Mouse (Mus musculus): ENCODE measurements around the gene Acad12.
"Not testable (repeated sequence)": the region's sequence is repeated elsewhere in the genome, so short reads cannot be mapped to it uniquely, and the experiment has no call there.

Gene Acad12

DNA sequence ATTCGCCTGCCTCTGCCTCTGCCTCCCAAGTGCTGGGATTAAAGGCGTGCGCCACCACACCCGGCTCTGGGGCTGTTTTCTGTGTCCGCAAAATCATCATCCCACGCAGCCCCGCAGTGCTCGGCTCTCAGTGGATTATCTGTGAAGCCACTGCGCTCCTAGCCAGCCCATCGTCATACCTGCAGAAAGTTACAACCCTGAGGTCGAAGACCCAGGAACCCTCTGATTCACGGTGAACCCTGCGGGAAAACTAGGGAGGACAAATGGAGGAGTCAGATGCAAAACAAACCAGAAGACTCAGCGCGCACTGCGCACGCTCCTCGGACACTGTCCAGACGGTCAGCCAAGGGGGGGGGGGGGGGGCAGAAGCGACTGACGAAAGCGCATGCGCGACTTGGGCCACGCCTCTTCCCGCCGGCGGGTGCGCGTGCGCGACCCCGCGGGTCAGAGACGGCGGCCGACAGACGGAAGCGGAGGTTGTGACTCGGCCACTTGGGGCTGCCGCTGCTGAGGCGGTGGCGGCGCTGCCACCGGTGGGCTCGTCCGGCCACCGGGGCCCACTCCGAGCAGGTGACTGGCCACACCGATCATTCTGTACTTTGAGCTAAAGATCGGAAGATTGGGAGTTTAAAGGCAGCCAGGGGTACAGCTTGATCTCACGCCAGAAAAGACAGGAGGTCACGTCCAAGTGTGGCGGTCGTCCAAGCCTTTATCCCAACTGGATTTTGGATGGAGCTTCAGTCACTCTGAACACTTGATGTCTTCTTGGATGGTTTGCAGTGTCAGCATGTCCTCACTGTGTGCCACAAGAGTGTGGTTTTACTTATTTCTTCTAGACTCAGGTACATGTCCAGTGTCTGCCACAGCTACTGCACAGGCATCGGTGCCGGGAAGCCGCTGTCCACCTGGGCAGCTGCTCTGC, at the start of gene Acad12:
Acad12 (minus strand) TSS at position 347 of the 922 bp plus-strand sequence.
- peak; percentile 95 for DNase-seq (ENCODE audit: low spot score)

DNA sequence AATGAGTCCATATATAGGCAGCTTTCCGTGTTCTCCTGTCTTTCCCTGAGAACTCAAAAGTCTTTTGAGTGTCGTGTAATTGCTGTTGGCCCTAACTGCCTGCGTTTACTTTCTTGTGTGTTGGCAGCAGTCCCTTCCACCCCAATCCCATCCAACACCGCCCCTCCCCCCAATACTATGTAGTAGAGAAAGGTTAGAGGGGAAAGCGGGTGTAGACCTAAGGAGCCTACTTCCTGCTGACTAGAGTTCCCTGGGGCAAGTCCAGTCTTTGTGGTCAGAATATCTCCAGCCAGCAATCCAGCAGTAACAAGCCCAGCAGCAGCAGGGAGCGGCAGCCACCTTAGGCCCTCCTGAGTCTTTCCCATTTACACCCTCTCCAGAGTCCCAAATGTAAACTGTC, 49.7 kb upstream of the Acad12 start:
- DNase-seq (ENCODE audit: low spot score), result no peak

DNA sequence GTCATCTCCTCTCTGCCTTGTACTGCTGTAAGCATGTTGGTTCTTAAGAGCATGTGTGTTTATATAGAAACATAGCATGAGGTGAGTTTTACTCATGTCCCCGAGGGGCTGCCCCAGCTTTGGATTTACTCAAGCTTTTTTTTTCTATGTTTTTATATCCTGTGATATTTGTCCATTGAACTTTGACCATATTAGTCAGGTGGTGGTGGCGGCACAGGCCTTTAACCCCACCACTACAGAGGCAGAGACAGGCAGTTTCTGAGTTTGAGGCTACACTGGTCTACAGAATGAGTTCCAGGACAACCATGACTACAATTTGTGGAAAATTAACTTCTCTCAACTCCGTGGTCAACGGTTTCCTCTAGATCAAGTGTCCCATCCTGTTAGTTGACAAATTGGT, 48.3 kb upstream of the Acad12 start:
- no peak for DNase-seq (ENCODE audit: low spot score)

DNA sequence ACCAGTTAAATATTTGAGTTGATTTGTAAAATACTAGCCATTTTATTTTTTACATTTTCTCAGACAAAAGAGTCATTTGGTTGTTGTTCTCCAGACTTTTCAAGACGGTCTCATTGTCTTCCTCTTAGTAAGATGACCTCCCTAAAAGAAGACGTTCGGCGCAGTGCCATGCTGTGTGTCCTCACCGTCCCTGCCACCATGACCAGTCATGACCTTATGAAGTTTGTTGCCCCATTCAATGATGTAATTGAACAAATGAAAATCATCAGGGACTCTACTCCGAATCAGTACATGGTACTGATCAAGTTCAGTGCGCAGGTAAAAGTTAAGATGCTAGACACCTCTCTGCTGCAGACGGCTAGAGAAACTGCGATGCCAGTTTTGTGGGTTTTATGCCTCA, 46.2 kb upstream of the Acad12 start:
- no peak for DNase-seq (ENCODE audit: low spot score)

DNA sequence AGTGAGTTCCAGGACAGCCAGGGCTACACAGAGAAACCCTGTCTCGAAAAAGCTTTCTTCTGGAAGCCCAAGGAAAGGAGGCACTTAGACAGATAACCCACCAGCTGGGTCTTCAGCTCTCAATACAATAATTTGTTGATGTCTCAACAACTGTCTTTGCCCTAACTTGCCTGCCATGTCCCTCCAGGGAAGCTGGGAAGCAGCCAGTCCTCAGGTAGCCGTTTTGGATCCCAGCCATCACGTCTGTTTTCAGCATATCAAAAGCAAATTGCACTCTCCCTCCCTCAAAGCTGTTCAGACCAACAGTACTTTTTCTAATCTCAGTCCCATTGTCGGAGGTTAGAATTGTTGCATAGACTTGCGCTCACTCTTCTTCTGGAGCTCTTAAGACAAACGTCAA, 45.3 kb upstream of the Acad12 start:
- no peak for DNase-seq (ENCODE audit: low spot score)

DNA sequence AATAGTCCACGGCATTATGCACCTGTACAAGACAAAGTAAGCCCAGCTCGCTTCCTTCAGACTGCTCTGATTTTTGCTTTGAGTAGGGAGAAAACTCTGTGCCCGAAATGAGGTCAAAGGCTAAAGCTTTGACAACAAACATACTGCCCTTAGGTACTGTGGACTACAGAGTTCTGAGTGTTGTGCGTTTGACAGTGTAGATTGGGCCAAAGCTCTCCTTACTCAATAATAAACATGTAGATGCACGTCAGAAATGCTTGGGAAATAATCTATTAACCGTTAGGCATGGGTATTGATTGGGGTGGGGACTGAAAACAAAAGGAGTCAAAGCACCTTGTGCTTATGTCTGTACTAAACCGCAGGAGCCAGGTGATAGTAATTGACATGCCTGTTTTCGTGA, 44.7 kb upstream of the Acad12 start:
- DNase-seq (ENCODE audit: low spot score), result no peak

DNA sequence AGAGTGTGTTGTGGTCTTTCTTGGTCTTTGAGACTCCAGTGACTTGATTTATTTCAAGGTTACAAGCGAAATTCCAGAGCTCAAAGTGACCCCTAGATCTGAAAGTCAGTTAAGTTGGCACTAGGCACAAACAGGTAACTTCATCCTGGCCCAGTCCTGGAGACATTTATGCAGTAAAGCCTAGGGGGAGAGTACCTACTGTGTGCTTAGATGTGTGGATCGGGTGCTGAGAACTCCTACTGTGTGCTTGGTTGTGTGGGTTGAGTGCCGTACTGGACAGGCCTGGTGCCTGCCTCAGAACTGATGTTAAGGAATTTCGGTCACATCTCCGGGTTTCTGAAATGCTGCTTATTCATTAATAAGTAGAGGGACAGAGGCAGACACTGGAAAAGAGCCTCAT, 42.8 kb upstream of the Acad12 start:
- DNase-seq (ENCODE audit: low spot score), result no peak

DNA sequence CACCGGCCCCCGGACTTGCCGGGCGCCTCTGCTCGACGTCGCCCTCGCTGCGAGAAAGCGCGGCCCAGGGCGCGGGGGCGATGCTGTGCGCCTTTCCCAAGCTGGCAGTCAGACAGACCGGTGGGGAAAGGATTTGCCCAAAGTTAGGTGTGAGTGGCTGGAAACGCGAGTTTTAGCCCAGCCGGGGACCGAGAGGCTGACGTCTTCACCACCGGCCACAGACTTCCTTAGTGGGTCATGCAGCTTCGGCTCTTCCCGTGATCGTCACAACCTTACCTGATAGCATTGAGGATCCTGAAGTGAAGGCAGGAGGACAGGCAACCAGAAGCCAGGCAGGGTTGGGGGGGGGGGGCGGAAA, 42.1 kb upstream of the Acad12 start:
- DNase-seq (ENCODE audit: low spot score), result no peak

DNA sequence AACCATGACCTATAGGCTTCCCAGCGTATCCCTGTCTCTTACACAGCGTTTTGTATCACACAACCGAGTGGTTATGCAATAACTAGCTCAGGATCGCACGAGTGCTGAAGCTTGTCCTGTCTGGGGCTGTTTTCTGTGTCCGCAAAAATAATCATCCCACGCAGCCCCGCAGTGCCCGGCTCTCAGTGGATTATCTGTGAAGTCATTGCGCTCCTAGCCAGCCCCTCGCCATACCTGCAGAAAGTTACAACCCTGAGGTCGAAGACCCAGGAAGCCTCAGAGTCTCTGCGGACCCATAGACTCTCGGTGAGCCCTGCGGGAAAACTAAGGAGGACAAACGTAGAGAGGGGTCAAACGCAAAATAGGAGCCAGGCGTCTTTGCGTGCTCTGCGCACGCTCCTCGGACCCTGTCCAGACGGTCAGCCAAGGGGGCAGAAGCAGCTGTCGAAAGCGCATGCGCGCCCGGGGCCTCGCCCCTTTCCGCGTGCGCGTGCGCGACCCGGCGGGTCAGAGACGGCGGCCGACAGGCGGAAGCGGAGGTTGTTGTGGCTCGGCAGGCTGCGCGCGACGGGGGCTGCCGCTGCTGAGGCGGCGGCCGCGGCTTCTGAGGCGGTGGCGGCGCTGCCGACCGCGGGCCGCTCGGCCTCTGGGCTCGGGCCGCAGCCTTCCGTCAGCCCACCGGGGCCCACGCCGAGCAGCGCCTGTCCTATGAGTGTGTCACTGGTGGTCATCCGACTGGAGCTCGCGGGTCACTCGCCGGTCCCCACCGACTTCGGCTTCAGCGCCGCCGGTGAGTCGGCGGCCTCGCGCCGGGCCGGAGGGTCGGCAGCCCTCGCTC, 41.5 kb upstream of the Acad12 start, which contains the start of the genes Acad10 and Brap:
Acad10 (minus strand) TSS at position 456 of the 838 bp plus-strand sequence.
Brap (plus strand) TSS at position 505 of the 838 bp plus-strand sequence.
- DNase-seq (ENCODE audit: low spot score), result peak; percentile 96

DNA sequence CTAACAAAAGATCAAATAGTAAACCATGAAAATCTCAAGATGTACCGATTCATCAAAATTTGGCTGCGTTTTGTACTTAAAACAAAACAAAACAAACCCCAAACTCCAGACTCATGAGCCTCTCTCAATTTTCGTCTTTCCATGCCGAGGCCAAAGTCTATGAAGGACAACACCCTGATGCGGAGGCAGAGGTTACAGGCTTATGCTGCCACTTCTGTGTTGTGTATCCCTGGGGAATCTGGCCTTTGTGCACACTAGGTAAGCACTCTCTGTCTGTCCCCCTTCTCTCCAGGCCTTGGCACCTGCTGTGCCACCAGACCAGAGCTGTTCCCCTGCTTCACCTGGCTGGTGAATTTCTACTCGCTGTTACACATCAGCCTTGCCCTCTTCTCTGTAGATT, 38.9 kb upstream of the Acad12 start:
- not testable (repeated sequence) for DNase-seq (ENCODE audit: low spot score)

DNA sequence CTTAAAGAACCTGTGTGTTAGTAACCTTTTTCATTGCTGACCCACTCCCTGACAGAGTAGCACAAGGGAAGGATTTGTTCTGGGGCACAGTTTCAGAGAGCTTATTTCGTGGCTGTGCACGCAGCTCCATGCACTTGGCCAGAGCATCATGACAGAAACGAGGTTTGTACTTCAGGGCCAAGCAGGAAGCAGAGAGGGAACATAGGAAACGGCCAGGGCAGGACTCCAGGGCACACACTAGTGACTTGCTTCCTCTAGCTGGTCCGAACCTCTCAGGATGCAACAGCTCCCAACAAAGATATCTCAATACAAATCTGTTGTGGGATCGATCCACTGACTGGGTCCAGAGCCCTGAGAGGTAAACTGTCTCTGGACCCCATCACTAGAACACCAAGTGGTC, 38.1 kb upstream of the Acad12 start:
- DNase-seq (ENCODE audit: low spot score), result not testable (repeated sequence)

DNA sequence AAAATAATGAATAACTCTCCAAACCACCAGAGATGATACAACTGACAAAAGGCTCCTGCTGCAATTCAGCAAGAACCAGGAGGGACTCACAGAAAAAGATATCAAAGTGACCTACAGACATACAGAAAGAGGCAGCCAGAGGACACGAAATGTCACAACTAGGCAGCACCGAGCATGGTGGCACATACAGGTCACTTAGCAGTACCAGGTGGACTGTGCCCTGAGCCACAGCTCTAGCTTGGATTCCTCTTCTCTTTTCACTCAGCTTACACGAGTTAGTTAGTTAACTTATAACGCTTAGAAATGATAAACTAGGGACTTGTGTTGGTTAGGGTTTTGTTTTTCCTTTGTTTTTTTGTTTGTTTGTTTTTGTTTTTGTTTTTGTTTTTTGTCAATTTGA, 35.8 kb upstream of the Acad12 start:
- no peak for DNase-seq (ENCODE audit: low spot score)

DNA sequence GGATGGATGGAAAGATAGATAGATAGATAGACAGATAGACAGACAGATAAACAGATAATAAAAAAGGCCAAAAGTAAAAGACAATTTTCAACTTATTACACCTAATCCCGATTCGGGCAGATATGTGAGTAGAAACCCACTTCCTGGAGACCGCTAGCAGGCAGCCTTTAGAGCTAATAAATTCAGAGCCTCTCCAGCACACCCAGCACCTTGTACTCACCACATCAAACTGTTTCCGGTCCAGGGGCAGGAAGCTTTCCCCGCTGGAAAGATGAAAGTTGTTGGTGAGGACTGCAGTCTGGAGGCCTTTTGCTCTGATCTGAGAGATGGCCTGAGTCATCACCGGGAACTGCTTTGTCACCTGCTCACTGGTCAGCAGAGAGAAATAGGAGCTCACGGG, 30.4 kb upstream of the Acad12 start:
- DNase-seq (ENCODE audit: low spot score), result no peak

DNA sequence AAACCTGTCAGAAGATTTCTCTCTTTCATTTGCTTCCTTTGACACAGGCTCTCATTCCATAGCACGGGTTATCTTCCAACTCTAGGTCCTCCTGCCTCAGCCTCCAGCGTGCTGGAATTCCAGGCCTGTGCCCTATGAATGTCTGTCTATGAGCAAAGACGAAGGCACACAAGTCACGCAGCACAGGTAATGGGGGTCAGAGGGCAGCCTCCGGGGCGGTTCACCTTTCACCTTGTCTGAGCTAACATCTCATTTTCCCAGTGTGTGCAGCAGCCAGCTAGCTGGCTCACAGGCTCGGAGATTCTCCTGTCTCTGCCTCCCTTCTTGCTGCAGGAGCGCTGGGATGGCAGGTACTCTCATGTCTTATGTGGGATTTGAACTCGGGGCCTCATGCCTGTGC, 20.9 kb upstream of the Acad12 start:
- no peak for DNase-seq (ENCODE audit: low spot score)

DNA sequence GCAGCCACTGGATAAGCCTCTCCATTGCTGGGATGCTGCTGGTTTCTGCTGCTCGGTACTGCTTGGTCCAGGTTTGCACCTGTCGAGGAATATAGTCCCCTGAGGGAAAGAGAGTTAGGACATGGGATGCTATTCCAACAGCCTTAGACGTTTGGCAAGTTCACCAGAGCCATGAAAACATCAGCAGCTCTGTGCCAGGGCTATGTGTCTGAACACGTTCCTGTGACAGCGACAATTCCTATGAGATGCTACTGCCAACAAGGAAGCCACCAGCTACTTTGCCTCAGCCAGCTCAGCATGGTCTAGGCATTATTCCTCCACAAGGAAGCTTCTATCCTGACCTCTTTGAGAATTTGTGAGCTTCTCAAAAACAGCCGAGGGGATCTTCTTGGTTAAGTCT, 18.6 kb upstream of the Acad12 start:
- DNase-seq (ENCODE audit: low spot score), result no peak

DNA sequence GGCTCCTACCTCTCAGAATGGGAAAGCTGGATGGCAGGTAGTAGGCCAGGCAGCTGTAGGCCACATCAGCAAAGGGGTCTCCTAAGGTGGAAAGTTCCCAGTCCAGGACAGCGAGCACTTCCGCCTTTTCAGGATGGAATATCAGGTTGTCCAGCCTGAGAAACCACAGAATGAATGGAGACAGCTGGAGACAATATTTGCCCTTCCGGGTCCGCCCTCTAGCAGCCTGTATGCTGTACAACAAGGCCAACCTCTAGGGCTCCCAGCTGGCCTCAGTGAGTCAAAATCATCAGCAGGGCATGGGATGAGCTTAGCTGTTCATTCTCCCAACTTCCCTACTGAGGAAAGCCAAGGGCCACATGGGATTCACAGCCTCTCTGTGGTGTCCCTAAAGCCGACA, 15.9 kb upstream of the Acad12 start:
- DNase-seq (ENCODE audit: low spot score), result no peak

DNA sequence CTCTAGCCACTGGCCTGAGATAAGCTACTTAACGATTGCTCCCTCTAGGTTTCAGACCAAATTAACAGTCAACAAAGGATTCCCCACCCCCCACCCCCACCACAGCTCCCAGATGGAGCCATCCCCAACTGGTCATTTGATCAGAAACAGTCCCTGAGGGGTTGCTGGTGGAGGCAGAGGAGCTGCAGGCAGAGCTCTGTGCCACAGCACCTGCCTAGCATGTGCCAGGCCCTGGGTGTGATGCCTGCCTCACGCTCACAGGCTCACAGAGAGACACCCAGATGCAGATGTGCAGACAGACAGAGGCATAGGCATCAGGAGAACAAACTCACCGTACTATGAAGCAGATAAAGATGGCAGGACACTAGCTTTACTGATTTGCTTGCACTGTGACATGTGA, 14.1 kb upstream of the Acad12 start:
- DNase-seq (ENCODE audit: low spot score), result no peak

DNA sequence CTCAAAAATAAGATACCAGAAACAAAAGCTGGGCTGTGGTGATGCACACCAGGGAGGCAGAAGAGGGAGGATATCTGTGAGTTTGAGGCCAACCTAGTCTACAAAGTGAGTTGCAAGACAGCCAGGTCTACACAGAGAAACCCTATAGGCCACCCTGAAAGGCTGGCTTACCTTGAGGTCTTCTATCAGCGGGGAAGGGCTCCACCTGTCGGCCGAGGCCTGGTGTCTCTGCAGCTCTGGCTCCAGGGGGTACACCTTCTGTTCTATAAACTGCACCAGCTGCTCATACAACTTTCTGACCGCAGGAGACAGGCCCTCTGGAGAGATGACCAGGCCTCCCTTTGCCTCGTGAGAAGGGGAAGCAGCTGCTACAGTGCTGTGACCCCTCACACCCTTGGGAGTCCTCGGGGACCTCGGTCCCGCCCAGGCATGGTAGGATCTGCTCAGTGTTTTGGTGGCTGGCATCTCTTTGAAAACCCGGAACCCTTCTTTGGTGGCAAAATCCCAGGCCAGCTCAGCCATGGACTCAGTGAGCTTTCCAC, 12.4 kb upstream of the Acad12 start:
- not testable (repeated sequence) for DNase-seq (ENCODE audit: low spot score)

DNA sequence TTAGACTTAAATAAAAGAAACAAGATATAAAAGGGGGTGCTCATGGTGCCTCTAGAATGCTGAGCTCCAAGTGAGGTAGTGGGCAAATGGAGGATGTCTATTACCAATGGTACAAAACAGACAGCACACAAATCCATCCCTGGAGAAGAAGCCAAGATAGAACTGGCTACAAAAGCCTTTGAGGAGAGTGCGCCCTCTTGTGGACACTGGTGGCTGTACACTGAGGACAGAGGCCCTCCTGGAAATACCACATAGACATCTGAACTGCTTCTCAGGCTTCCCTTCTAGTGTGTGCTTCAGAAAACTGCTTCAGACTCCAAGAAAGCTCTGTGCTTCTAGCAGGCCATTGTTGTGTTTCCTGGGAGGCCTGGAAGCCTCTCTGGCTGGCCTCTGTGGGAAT, 9.1 kb upstream of the Acad12 start:
- peak; percentile 85 for DNase-seq (ENCODE audit: low spot score)

DNA sequence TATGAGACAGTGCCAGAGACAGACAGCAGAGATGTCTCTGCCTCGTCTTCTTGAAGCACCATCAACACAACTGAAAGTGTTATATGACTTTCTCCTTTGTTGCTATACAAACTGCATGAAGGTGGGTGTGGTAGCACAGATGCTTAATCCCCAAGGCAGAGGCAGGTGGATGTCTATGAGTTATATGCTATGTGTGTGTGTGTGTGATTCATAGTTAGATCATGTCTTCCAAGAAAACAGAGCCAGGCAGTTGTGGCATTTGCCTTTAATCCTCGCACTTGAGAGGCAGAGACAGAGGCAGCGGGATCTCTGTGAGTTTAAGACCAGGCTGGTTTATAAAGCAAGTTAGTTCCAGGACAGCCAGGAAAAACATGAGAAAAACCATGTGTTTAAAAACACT, 4.5 kb upstream of the Acad12 start:
- no peak for DNase-seq (ENCODE audit: low spot score)

DNA sequence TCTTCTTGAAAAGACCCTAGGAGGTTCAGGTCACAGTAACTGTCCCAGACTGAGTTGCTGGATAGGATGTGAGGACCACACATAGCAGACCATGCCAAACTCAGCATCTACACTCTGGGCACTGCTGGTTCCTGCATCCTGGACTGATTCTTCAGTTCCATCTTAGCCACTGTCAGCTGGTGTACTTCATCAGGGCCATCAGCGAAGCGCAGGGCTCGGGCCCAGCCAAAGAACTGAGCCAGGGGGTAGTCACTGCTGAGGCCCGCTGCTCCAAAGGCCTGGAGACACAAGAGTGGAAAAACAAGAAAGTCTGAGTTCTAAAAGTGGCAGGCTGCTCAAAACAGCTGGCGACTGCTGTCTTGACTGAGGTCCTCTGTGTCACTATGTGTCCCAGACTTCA, 2.4 kb upstream of the Acad12 start:
- DNase-seq (ENCODE audit: low spot score), result no peak

DNA sequence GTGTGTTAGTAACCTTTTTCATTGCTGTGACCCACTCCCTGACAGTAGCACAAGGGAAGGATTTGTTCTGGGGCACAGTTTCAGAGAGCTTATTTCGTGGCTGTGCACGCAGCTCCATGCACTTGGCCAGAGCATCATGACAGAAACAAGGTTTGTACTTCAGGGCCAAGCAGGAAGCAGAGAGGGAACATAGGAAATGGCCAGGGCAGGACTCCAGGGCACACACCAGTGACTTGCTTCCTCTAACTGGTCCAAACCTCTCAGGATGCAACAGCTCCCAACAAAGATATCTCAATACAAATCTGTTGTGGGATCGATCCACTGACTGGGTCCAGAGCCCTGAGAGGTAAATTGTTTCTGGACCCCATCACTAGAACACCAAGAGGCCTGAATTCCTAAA, 3.8 kb downstream of the Acad12 start:
- DNase-seq (ENCODE audit: low spot score), result not testable (repeated sequence)

DNA sequence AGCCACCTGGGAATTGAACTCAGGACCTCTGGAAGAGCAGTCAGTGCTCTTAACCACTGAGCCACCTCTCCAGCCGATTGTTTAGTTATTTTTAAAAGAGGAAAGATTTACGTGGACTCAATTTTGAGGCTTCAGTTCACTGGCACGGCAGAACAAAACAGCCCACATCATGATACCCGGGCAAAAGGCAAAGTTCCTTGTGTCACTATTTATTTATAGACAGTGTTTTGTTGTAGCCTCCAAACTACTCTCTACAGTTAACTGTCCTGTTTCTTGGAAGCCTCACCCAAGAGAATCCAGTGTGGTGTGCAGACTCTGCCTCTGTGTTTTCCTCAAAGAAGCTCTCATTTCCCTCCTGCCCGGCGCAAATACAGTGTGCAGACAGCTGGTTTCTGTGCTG, 6.7 kb downstream of the Acad12 start:
- no peak for DNase-seq (ENCODE audit: low spot score)

Data from embryo, embryonic 10.5 days (tissue).